Mouse (Mus musculus) right cerebral cortex, postnatal 25 days (tissue): ENCODE measurements around the gene Csde1.
A peak's percentile ranks its signal among the peaks of the same experiment; 100 is the strongest.

Experiments used
- DNase-seq: peaks from one replicate; pipeline ENCODE4 v3.0.0; 2022

Gene Csde1

GRCm38 (mm10) chr3:103066927-103067326 lies 46.7 kb downstream of the Csde1 start:
- DNase-seq, result no peak

GRCm38 (mm10) chr3:103068971-103069370 lies 48.7 kb downstream of the Csde1 start:
- DNase-seq, result no peak

- DNase-seq, result no peak
Measured at GRCm38 (mm10) chr3:103073771-103074170, 53.5 kb downstream of the Csde1 start, which contains the start of gene Ampd1. Gene Ampd1 (plus strand): TSS chr3:103074014.

GRCm38 (mm10) chr3:103075871-103076270 lies 55.6 kb downstream of the Csde1 start:
- no peak for DNase-seq

GRCm38 (mm10) chr3:103076476-103076875 lies 56.2 kb downstream of the Csde1 start:
- DNase-seq, result no peak

GRCm38 (mm10) chr3:103079301-103079700 lies 59.1 kb downstream of the Csde1 start:
- no peak for DNase-seq

- no peak for DNase-seq
Measured at GRCm38 (mm10) chr3:103081051-103081450, 60.8 kb downstream of the Csde1 start.

- no peak for DNase-seq
Measured at GRCm38 (mm10) chr3:103081861-103082453, 61.7 kb downstream of the Csde1 start.

GRCm38 (mm10) chr3:103082761-103083160 lies 62.5 kb downstream of the Csde1 start:
- DNase-seq, result no peak

GRCm38 (mm10) chr3:103085986-103086385 lies 65.8 kb downstream of the Csde1 start:
- DNase-seq, result no peak

- DNase-seq, result no peak
Measured at GRCm38 (mm10) chr3:103091753-103092152, 71.5 kb downstream of the Csde1 start.

GRCm38 (mm10) chr3:103098662-103099061 lies 78.4 kb downstream of the Csde1 start:
- no peak for DNase-seq

- DNase-seq, result no peak
Measured at GRCm38 (mm10) chr3:103099667-103100066, 79.4 kb downstream of the Csde1 start.

GRCm38 (mm10) chr3:103100735-103101134 lies 80.5 kb downstream of the Csde1 start:
- DNase-seq, result no peak

- no peak for DNase-seq
Measured at GRCm38 (mm10) chr3:103101194-103101593, 81.0 kb downstream of the Csde1 start.

GRCm38 (mm10) chr3:103101909-103102308 lies 81.7 kb downstream of the Csde1 start:
- no peak for DNase-seq

- peak; percentile 66 for DNase-seq
Measured at GRCm38 (mm10) chr3:103102454-103103390, 82.5 kb downstream of the Csde1 start, which contains the start of gene Dennd2c. Gene Dennd2c (plus strand): TSS chr3:103102604.
